Mouse (Mus musculus): ENCODE data around the gene Rmdn2. TPM values are rescaled to one million over a fixed set of nuclear protein-coding genes. Genes with fewer than 3 reads are reported as not detected.

The Rmdn2 gene
- total RNA-seq, 1 experiment from 2014 or later = 5.8 TPM

DNA sequence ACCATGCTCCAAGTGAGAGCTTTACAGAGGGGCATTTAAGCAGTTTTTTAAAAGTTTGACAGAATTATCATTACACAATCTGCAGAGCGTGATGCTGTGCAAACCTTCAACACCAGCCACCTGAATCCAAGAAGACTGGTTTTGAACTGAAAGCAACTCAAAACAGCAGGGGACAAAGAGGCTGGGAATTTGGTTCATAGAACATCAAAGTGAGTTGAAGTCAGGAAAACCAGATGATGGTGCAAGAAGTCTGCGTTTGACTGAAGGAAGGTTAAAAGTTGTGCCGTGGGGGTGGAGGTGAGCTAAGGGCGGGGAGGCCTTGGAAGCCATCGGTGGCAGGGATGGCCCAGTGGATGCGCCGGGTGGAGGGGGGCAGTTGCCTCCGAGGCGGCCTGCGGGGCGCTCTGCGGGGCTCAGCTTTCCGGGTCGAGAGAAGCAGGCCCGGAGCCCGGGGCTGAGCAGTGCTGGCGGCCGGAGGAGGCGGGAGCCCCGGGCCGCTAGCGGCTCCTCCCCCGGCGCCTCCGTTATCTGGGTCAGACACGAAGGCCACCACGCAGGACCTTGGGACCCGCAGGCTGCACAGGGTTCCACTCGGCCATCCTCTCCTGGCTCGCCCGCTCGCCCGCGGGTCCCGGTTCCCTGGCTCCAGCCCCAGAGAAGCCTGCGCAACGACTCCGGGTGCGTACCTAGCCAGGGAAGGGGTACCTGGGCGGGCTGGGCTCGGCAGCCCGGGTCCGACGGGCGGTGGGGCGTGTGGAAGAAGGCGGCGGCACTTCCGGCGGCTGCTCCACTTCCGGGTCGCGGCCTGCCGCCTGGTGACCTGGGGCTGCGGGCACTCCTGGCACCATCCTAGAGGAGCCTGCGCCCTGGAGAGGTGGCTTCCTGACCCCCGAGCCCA, 3.3 kb downstream of the Rmdn2 start:
- ATAC-seq (replicated peaks; ENCODE audit: low read depth, poor library complexity, severe bottlenecking) = peak; percentile 89

GRCm38 (mm10) chr17:79615897-79616296, 4.2 kb downstream of the Rmdn2 start:
- ATAC-seq (replicated peaks; ENCODE audit: low read depth, poor library complexity, severe bottlenecking) = no peak

DNA sequence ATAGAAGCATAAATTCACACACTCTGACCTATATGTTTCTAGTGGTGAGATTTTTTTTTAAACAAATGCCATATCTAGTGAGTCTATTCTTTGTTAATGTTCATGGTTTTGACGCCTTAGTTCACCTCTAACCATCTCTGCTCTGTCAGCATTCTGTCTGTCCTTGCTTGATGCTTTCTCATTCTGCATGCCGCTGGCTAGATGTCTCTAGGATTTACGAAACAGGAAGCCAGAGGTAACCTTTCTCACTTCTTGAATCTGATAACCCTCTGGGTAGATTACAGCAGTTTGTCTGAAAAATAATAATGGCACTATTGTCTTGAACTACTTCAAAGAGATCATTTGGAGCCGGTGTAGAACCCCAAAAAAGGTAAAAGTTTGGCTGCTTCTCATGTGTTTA, 5.0 kb downstream of the Rmdn2 start:
- ATAC-seq (replicated peaks; ENCODE audit: low read depth, poor library complexity, severe bottlenecking) = no peak

GRCm38 (mm10) chr17:79618455-79618854, 6.8 kb downstream of the Rmdn2 start:
- ATAC-seq (replicated peaks; ENCODE audit: low read depth, poor library complexity, severe bottlenecking) = no peak

DNA sequence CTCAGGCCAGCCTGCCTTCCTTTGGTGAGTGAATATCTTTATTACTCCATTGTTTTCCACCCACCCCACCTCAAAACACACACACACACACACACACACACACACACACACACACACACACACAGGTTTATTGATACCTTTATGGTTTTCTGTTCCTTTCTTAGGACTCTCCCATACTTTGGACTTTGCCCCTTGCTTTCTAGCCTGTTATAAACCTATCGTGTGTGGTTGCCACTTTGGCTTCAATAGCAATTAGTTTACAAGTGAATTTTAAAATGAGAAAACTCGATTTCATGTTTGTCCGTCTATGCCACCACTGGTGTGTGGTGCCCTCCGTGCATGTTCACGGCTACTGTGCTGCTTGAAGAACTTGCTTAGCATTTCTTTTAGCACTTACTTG, 7.3 kb downstream of the Rmdn2 start:
- no peak for ATAC-seq (replicated peaks; ENCODE audit: low read depth, poor library complexity, severe bottlenecking)

DNA sequence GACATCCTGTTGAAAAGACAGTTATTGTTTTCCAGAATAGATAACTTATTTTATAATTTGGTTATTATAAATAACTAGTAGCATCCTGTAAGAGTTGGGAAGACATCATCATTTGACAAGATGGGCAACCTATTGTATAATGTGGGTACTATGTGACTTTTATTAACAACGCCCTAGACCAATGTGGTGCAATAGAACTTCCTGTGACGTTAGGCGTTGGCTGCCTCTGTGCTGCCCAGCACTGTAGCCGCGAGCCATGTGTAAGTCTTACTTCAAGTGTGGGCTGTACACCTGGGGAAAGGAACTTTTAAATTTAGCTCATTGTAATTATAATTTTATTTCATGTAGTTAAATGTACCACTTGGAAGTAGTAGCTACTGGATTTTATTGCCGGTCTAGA, 10.4 kb downstream of the Rmdn2 start:
- no peak for ATAC-seq (replicated peaks; ENCODE audit: low read depth, poor library complexity, severe bottlenecking)

DNA sequence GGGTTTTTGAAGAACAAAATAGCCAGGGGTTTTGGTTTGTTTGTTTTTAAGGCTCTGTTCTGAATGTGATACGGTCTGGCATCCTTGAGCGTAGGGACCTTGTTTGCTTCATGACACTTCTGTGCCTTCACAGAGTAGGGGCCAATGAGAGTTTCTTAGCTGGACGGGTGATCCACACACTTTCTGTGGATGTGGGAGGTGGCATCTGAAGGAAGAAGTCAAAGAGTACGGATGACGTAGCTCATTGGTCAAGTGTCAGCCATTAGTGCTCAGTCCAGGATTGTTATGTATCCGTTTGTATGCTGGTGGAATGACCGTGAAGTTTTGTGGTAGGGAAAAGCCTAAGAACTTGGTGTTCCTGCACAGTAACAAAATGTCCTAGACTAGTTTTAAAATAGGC, 10.9 kb downstream of the Rmdn2 start:
- ATAC-seq (replicated peaks; ENCODE audit: low read depth, poor library complexity, severe bottlenecking) = no peak

DNA sequence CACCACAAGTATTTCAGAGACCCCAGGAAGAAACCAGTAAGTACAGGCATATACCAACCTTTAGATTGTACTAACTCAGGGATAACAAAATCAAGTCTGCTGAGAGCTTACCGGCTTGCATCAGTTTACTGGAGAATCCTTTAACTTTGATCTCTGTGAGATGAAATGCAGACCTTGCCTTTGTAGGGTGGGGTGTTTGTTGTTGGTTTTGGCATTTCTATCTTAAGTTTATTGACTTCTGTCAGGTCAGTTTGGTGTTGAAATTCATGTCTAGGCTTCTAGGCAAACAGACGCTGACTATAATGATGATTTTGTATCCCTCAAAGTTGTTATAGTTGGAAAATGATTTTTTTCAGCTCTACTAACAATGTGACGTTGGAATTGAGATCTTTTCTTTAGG, 12.2 kb downstream of the Rmdn2 start:
- no peak for ATAC-seq (replicated peaks; ENCODE audit: low read depth, poor library complexity, severe bottlenecking)

DNA sequence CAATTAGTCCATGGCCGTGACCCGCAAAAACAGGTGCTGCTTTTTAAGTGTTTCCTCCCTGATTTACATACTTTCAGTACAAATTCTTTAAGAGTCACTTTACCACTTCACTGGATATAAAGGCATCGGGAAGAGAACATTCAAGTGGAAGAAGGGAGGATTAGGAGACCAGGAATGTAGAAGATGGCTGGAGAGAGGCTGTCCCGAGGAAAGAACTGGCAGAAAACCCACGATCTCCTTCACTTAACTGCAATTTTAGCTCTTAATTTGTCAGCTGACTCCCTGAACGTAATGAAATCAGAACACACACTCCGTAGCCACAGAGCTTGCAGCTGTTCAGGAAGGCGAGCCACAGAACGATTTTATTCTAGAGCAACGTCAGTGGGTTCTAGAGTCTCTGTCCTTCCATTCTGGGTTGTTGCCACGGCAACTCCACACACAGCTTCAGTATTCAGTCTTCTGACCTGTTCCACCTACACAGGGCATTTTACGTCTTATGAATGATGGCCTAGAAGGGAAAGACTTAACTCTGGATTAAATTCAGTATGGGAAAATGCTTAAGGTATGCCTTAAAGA, 14.7 kb downstream of the Rmdn2 start:
- no peak for ATAC-seq (replicated peaks; ENCODE audit: low read depth, poor library complexity, severe bottlenecking)

DNA sequence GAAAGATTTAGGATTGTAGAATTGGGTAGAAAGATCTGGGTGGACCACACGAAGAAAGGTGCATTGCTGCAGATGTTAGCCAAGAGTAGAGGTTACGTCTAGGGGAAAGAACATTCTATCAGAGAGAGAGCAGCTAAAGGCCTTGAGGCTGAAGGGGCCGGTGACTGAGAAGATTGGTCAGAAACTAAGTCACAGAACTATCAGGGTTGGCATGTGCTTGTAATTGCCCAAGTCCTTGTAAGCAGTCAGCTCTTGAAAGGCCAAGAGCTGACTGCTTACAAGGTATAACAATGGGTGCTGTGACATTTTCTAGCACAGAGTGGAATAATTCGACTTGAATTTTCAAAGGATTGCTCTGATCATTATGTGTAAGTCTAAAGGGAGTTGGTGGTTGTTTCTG, 38.2 kb downstream of the Rmdn2 start:
- no peak for ATAC-seq (replicated peaks; ENCODE audit: low read depth, poor library complexity, severe bottlenecking)

GRCm38 (mm10) chr17:79650297-79650696, 38.6 kb downstream of the Rmdn2 start:
- no peak for ATAC-seq (replicated peaks; ENCODE audit: low read depth, poor library complexity, severe bottlenecking)

DNA sequence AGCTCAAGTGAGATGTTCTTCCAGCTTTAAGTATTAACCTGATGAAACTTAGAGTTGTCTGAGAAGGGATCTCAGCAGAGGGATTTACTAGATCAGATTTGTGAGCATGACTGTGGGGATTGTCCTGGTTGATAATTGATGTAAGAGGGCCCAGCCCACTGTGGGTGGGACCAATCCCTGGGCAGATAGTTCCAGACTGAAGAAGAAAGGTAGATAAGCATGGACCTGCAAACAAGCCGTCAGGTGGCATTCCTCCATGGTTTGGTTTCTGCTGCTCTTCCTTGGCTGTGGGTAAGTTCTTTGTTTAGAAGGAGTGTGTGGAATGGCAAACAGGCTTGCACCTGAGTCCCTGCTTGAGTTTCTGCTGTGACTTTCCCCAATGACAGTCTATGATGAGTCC, 41.5 kb downstream of the Rmdn2 start:
- ATAC-seq (replicated peaks; ENCODE audit: low read depth, poor library complexity, severe bottlenecking) = no peak

GRCm38 (mm10) chr17:79654187-79654586, 42.5 kb downstream of the Rmdn2 start:
- no peak for ATAC-seq (replicated peaks; ENCODE audit: low read depth, poor library complexity, severe bottlenecking)

GRCm38 (mm10) chr17:79657785-79658184, 46.1 kb downstream of the Rmdn2 start:
- ATAC-seq (replicated peaks; ENCODE audit: low read depth, poor library complexity, severe bottlenecking) = no peak

DNA sequence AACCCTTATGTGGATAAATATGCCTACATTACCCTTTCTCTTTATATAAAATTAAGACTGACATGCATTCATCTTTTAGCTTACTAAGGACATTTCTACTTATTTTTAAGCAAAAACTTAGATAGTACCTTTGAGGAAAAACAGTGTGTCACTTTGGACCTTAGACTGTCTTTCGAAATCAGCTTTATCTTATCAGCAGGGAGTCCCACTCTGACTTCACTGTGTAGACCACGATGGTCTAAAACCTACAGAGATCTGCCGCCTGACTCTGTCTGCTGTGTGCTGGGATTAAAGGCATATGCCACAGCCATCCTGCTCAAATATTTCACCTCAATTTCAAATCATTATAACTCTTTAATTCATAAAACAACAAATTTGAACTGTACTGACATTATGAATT, 46.8 kb downstream of the Rmdn2 start:
- ATAC-seq (replicated peaks; ENCODE audit: low read depth, poor library complexity, severe bottlenecking) = no peak

DNA sequence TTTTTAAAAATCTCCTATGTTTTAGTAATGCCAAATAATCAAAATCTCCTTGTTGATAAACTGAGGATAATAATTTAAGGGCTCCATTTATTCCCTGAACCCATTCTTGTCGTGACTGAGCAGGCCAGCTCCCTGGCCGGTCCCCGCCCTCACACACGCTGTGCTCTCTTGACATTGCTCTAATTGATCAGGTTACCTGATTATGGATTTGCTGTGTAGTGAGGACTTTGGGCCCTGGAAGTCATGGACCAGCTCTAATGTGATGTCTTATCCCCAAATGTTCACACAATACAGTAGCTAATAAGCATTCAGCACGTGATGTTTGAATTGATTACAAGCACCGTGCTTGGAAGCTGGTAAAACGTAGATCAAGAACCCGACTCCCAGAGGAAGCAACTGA, 47.2 kb downstream of the Rmdn2 start:
- no peak for ATAC-seq (replicated peaks; ENCODE audit: low read depth, poor library complexity, severe bottlenecking)

- ATAC-seq (replicated peaks; ENCODE audit: low read depth, poor library complexity, severe bottlenecking) = 0 out of 2 replicates have a peak, but pooled peaks have one; percentile 54
Observed at GRCm38 (mm10) chr17:79661387-79661786, 49.7 kb downstream of the Rmdn2 start.

DNA sequence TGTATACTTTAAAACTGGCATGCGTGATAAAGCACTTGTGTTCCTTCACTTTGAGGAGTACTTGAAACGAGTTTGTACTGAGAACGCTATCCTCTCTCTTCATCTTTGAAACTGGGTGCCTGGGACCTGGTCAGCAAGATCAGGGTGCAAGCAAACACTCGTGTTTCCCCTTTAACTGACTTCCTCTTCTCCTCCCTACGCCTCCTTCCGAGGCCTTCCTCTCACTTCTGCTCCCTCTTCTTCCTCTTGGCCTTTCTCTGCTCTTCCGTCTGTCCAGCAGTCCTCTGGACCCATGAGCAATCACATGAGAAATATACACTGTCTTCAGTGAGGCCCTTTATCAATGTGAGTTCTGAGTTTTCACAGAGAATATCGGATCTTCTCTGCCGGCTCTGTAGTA, 50.2 kb downstream of the Rmdn2 start:
- peak; percentile 42; the same call in 1 of the 2 replicates for ATAC-seq (replicated peaks; ENCODE audit: low read depth, poor library complexity, severe bottlenecking)

DNA sequence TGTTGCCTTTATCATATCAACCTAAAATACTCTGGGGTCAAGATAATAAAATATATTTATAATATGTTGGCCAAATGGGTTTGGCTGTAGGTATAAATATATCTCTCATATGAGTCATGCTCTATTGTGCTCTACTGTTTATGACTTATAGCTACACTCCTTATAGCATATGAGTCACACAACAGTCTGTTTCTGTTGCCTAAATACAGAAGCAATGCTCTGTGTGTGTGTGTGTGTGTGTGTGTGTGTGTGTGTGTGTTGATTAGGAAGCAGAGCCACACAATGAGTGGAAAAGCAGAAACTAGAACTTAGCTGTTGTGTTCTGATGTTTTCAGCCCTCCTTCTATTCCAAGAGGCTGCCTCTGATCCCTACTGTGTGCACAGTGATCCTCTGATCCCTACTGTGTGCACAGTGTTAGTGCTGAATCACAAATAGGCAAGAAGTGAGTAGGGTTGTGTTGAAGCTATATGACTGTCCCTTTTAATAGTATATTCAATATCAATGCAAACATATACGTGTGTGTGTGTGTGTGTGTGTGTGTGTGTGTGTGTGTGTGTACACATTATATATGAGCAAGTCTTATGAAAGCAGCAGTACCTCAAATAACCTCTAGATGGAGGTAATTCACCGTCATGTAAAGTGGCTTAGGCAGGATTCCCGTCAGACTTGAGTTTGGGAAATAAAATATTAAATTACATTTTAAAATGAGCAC, 51.9 kb downstream of the Rmdn2 start:
- peak; percentile 71 for ATAC-seq (replicated peaks; ENCODE audit: low read depth, poor library complexity, severe bottlenecking)

DNA sequence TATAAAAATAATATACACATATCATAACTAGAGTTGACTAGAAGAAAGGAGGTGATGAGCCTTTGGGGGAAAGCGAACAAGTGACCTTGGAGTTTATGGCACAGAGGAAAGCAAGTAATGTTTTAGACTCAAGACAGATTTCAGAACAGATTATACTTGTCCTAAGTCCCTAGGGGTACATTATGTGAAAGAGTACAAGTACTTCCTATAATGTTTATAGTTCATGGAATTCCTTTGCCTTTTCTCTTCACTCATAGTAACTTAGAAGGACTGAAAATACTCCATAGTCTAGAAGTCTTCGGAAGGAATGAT, 52.4 kb downstream of the Rmdn2 start:
- ATAC-seq (replicated peaks; ENCODE audit: low read depth, poor library complexity, severe bottlenecking) = no peak

DNA sequence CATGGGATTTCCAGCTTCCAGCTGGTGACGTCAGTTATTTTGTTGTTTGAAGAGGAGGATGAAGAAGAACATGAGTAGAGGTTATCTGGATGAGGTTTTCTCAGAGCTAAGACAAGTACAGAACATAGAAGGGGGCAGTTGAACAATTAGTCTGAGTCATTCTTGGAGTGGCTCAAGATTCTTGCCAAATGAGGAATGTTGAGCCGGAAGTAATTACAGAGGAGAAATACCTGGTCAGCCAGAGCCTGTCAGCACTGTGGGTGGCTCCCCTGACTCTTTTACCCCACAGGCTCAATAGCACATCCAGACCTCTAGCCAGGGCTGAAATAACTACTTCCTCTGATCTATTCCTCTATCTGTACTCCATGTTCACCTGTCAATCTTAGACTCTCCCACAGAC, 59.2 kb downstream of the Rmdn2 start:
- ATAC-seq (replicated peaks; ENCODE audit: low read depth, poor library complexity, severe bottlenecking) = no peak
